Mouse (Mus musculus): ENCODE results near the gene Syt13. TPM values are rescaled to one million over a fixed set of nuclear protein-coding genes. Genes with fewer than 3 reads are reported as not detected.

Gene Syt13
- polyA plus RNA-seq, 1 experiment, result 125 TPM

DNA sequence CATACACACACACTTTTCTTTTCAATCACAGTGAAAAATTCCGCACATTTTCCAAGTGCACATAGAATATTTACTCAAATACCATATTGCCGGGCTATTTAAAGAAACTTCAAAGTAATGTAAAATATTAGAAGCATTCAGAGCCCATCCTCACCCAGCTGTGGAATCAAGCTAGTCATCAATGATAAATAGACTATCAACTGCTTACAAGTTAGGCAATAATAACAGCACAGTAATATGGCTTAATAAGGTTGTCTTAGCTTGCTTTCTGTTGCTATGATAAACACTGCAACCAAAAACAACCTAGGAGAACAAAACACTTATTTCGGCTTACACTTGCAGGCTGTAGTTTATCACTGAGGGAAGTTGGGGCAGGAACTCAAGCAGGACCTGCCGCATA lies 22.4 kb upstream of the Syt13 start:
- Histone ChIP-seq H3K27me3 (ENCODE audit: control insufficient read depth, insufficient read depth, insufficient read length) (peaks cover 31% of the 10 kb centered on the region), H3K4me3 (ENCODE audit: insufficient read depth, poor library complexity, severe bottlenecking) (no peak overlapping the region), H3ac (ENCODE audit: control insufficient read depth, insufficient read length, low read depth) (no peak overlapping the region), H3K79me3 (ENCODE audit: low read depth) (no peaks in the 10 kb centered on the region), H3K79me2 (ENCODE audit: control insufficient read depth, insufficient read depth) (no peaks in the 10 kb centered on the region), H3K36me3 (ENCODE audit: control insufficient read depth, insufficient read depth) (no peaks in the 10 kb centered on the region)
- TF ChIP-seq MYOD1 (IDR thresholded peaks at IDR 0.05; ENCODE audit: control insufficient read depth, insufficient read length, low read depth) (no peak), MYOG (IDR thresholded peaks at IDR 0.05; ENCODE audit: control insufficient read depth, extremely low read depth, insufficient read length) (no peak), CTCF (IDR thresholded peaks at IDR 0.05; ENCODE audit: control insufficient read depth, insufficient read depth, insufficient read length) (no peak)

DNA sequence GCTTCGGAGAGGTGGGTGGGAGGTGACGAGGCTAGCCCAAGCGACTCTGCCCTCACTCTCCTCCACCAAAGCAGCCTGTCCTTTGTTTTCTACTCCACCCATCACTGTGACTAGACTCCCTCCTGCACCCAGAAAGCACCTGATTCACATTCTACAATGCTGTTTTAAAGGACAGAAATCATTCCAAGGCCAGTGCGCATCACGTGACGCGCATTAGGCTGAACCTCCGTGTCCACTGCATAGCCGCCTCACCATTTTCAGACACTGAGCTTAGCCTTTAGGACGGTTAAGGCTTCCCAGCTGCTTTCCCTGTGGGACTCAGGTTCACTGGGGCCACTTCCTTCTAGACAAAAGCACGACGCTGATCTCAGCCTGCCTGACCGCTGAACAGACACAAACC lies 11.2 kb upstream of the Syt13 start:
- H3K4me3 ChIP-seq (ENCODE audit: insufficient read depth, poor library complexity, severe bottlenecking), result no peak overlapping the region

GRCm38 (mm10) chr2:92904307-92904859 lies 10.5 kb upstream of the Syt13 start:
- no peak overlapping the region for H3K4me3 ChIP-seq (ENCODE audit: insufficient read depth, poor library complexity, severe bottlenecking)
- TF ChIP-seq CTCF (IDR thresholded peaks at IDR 0.05; ENCODE audit: control insufficient read depth, insufficient read depth, insufficient read length) (peak; percentile 34), FOSL1 (IDR thresholded peaks at IDR 0.05; ENCODE audit: insufficient read depth, low read length, poor library complexity, severe bottlenecking) (no peak), MAX (IDR thresholded peaks at IDR 0.05) (no peak), USF1 (IDR thresholded peaks at IDR 0.05; ENCODE audit: low read depth) (no peak), MYOD1 (IDR thresholded peaks at IDR 0.05; ENCODE audit: control insufficient read depth, insufficient read length, low read depth) (no peak), CEBPB (IDR thresholded peaks at IDR 0.05; ENCODE audit: low read depth) (no peak), MYOG (IDR thresholded peaks at IDR 0.05; ENCODE audit: control insufficient read depth, extremely low read depth, insufficient read length) (no peak)
- peaks cover 19% of the 10 kb centered on the region for H3K27me3 ChIP-seq (ENCODE audit: control insufficient read depth, insufficient read depth, insufficient read length)
- no peak overlapping the region for H3ac ChIP-seq (ENCODE audit: control insufficient read depth, insufficient read length, low read depth)
- no peaks in the 10 kb centered on the region for H3K36me3 ChIP-seq (ENCODE audit: control insufficient read depth, insufficient read depth)
- no peaks in the 10 kb centered on the region for H3K79me2 ChIP-seq (ENCODE audit: control insufficient read depth, insufficient read depth)
- H3K79me3 ChIP-seq (ENCODE audit: low read depth), result no peaks in the 10 kb centered on the region

More for the DNA sequence above, 11.2 kb upstream of the Syt13 start:
- Histone ChIP-seq H3ac (ENCODE audit: control insufficient read depth, insufficient read length, low read depth) (no peak overlapping the region), H3K79me2 (ENCODE audit: control insufficient read depth, insufficient read depth) (no peaks in the 10 kb centered on the region), H3K79me3 (ENCODE audit: low read depth) (no peaks in the 10 kb centered on the region), H3K36me3 (ENCODE audit: control insufficient read depth, insufficient read depth) (no peaks in the 10 kb centered on the region), H3K27me3 (ENCODE audit: control insufficient read depth, insufficient read depth, insufficient read length) (peaks cover 19% of the 10 kb centered on the region)
- TF ChIP-seq USF1 (IDR thresholded peaks at IDR 0.05; ENCODE audit: low read depth) (peak; percentile 82), CEBPB (IDR thresholded peaks at IDR 0.05; ENCODE audit: low read depth) (no peak), FOSL1 (IDR thresholded peaks at IDR 0.05; ENCODE audit: insufficient read depth, low read length, poor library complexity, severe bottlenecking) (no peak), MAX (IDR thresholded peaks at IDR 0.05) (no peak), MYOD1 (IDR thresholded peaks at IDR 0.05; ENCODE audit: control insufficient read depth, insufficient read length, low read depth) (no peak), MYOG (IDR thresholded peaks at IDR 0.05; ENCODE audit: control insufficient read depth, extremely low read depth, insufficient read length) (no peak)

DNA sequence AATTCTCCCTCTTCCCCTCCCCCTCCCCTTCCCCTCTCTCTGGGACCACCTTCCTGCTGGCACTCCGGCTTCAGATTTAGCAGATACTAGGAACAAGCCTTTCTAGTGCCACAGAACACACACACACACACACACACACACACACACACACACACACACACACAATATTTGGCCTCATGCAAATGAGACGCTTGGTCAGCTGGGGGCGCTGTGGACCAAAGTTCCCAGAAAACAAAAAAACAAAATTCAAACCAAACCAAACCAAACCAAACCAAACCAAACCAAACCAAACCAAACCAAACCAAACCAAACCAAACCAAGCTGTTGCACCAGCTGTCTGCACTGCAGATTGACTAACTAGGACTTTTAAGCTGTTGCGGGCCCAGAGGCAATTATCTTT lies 4.5 kb upstream of the Syt13 start:
- Histone ChIP-seq H3K4me3 (ENCODE audit: insufficient read depth, poor library complexity, severe bottlenecking) (no peak overlapping the region), H3K27me3 (ENCODE audit: control insufficient read depth, insufficient read depth, insufficient read length) (no peaks in the 10 kb centered on the region), H3K36me3 (ENCODE audit: control insufficient read depth, insufficient read depth) (no peaks in the 10 kb centered on the region), H3K79me2 (ENCODE audit: control insufficient read depth, insufficient read depth) (peaks cover 10% of the 10 kb centered on the region), H3K79me3 (ENCODE audit: low read depth) (peaks cover 2% of the 10 kb centered on the region), H3ac (ENCODE audit: control insufficient read depth, insufficient read length, low read depth) (no peak overlapping the region)
- TF ChIP-seq FOSL1 (IDR thresholded peaks at IDR 0.05; ENCODE audit: insufficient read depth, low read length, poor library complexity, severe bottlenecking), result no peak
- no peak for TF ChIP-seq USF1 (IDR thresholded peaks at IDR 0.05; ENCODE audit: low read depth)
- TF ChIP-seq MAX (IDR thresholded peaks at IDR 0.05), result no peak
- no peak for TF ChIP-seq MYOD1 (IDR thresholded peaks at IDR 0.05; ENCODE audit: control insufficient read depth, insufficient read length, low read depth)
- TF ChIP-seq CTCF (IDR thresholded peaks at IDR 0.05; ENCODE audit: control insufficient read depth, insufficient read depth, insufficient read length), result no peak

DNA sequence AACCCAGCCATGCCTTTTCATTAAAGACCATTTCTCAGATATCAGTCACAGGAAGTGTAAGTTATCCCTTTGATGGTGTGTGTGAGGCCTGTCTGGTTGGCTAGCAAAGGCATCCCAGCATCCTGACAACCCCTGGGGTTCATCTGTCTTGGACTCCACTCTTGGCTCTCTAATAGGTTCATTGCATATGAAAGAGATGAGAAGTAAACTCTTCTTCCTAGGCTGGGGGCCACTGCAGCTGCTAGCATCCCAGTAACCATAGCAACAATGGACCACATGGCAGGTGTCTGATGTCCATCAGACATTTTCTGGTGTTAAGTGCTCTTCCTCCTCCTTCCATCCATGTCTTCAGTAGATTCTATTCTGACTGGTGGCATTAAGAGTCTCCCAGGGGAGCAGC lies 2.6 kb upstream of the Syt13 start:
- Histone ChIP-seq H3K79me3 (ENCODE audit: low read depth) (peaks cover 17% of the 10 kb centered on the region), H3K4me3 (ENCODE audit: insufficient read depth, poor library complexity, severe bottlenecking) (no peak overlapping the region), H3ac (ENCODE audit: control insufficient read depth, insufficient read length, low read depth) (no peak overlapping the region), H3K79me2 (ENCODE audit: control insufficient read depth, insufficient read depth) (peaks cover 29% of the 10 kb centered on the region), H3K27me3 (ENCODE audit: control insufficient read depth, insufficient read depth, insufficient read length) (no peaks in the 10 kb centered on the region), H3K36me3 (ENCODE audit: control insufficient read depth, insufficient read depth) (no peaks in the 10 kb centered on the region)
- no peak for TF ChIP-seq USF1 (IDR thresholded peaks at IDR 0.05; ENCODE audit: low read depth)
- TF ChIP-seq MYOD1 (IDR thresholded peaks at IDR 0.05; ENCODE audit: control insufficient read depth, insufficient read length, low read depth), result peak; percentile 58

DNA sequence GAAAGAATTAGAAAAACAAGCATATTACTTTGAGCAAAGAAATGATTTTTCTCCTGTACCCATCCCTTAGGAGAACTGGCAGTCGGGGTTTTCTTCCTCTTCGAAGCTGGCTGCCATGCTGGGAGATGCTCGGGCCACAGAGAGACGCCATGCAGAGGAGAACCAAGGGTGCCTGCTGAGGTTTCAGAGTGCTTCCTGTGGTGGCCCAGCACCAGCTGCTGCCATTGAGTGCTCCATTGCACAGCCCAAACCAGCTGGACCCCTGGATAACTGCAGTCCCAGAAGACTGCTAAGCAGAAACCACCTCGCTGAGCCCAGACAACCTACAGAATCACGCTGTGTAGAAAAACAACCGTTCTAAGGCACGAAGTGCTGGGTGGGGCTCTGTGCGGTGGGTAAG lies 1.6 kb upstream of the Syt13 start:
- no peak for TF ChIP-seq MYOD1 (IDR thresholded peaks at IDR 0.05; ENCODE audit: control insufficient read depth, insufficient read length, low read depth)
- no peak for TF ChIP-seq CEBPB (IDR thresholded peaks at IDR 0.05; ENCODE audit: low read depth)
- no peak for TF ChIP-seq USF1 (IDR thresholded peaks at IDR 0.05; ENCODE audit: low read depth)
- TF ChIP-seq MAX (IDR thresholded peaks at IDR 0.05), result no peak
- no peak for TF ChIP-seq CTCF (IDR thresholded peaks at IDR 0.05; ENCODE audit: control insufficient read depth, insufficient read depth, insufficient read length)
- no peak for TF ChIP-seq FOSL1 (IDR thresholded peaks at IDR 0.05; ENCODE audit: insufficient read depth, low read length, poor library complexity, severe bottlenecking)
- TF ChIP-seq MYOG (IDR thresholded peaks at IDR 0.05; ENCODE audit: control insufficient read depth, extremely low read depth, insufficient read length), result no peak
- Histone ChIP-seq H3K36me3 (ENCODE audit: control insufficient read depth, insufficient read depth) (peaks cover 4% of the 10 kb centered on the region), H3K79me3 (ENCODE audit: low read depth) (peaks cover 27% of the 10 kb centered on the region), H3K4me3 (ENCODE audit: insufficient read depth, poor library complexity, severe bottlenecking) (no peak overlapping the region), H3K79me2 (ENCODE audit: control insufficient read depth, insufficient read depth) (peaks cover 39% of the 10 kb centered on the region), H3ac (ENCODE audit: control insufficient read depth, insufficient read length, low read depth) (no peak overlapping the region), H3K27me3 (ENCODE audit: control insufficient read depth, insufficient read depth, insufficient read length) (no peaks in the 10 kb centered on the region)

All from C2C12 (cell line).